Mouse (Mus musculus) megakaryocyte progenitor cell, adult 5-6 weeks (primary cell): ENCODE data around the gene Jup. TPM values are rescaled to one million over a fixed set of nuclear protein-coding genes. Genes with fewer than 3 reads are reported as not detected.

Experiments
- ATAC-seq: replicated peaks from 2 replicates; pipeline ENCODE4 v1.8.0; 2016; ENCODE audit warnings: mild to moderate bottlenecking, moderate TSS enrichment, inconsistent platforms; ENCODE audit not compliant: poor library complexity
- total RNA-seq, 2 experiments: library from RNA; stranded (forward) in 1 of 2; stranded (reverse) in 1 of 2; fragments of 157-497, 149-512 nt in 1 of 2; fragments of 200-1000 nt in 1 of 2; gene quantifications; 2 replicates each; pipeline versions ENCODE4 v1.2.3 to v1.2.4; 2015 to 2017

Jup gene
- total RNA-seq, 2 experiments from 2014 or later: 1.4 to 4.0 TPM

DNA sequence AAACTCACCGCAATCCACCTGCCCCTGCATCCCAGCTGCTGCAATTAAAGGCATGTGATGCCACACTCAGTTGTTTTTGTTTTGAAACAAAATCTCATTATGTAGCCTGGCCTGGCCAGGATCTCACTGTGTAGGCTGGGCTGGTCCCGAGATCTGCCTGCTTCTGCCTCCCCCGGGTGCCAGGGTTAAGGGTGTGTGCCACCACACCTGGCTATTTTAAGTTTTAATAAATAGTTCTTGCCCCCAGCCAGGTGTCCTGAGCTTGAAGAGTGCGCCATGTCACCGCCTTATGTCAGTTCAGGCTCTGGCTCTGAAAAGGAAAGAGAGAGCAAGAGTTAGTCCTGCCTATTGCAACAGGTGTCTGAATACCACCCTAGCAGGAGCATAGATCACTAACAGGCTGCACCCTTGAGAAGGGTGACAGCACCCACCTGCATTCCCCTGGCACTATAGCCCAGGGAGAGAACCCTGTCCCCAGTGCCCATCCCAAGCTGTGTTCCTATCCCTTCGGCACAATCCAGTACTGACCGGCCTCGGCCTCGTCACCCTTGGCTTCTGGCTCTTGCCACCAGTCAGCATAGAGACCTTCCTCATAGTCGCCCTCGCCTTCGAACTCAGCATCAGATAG, 11.4 kb upstream of the Jup start:
- no peak for ATAC-seq

DNA sequence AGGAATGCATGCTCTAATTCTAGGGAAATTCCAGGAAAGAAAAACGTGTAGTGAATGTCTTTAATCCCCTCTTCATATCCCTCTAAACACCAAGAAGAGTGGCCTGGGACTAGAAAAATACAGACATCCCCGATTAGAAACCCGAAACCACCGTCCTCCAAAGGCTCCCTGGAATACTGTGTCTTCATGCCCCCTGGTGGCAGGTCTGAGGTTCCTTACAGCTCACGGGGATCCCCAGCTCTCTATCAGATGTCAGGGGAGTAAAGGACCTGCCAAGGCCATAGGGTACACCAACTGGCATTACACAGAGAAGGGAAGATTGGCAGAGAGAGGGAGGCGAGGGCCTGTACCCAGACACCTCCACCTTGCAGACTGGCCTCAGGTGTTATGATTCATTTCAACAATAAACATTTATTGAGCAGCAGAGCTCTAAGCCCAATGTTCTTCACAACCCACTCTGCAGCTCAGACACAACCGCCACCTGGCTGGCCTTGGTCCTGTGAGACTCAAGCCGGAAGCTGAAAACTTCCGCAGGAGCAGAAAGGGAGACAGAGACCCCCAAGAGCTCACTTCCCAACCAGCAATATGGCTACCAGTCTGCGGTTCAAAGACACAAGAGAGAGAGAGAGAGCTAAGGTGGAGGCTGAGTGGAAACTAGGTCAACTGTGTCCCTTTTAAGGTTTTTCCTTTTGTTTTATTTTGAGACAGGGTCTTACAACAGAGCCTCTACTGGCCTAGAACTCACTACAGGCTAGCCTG, 10.7 kb upstream of the Jup start:
- ATAC-seq: peak; percentile 92

DNA sequence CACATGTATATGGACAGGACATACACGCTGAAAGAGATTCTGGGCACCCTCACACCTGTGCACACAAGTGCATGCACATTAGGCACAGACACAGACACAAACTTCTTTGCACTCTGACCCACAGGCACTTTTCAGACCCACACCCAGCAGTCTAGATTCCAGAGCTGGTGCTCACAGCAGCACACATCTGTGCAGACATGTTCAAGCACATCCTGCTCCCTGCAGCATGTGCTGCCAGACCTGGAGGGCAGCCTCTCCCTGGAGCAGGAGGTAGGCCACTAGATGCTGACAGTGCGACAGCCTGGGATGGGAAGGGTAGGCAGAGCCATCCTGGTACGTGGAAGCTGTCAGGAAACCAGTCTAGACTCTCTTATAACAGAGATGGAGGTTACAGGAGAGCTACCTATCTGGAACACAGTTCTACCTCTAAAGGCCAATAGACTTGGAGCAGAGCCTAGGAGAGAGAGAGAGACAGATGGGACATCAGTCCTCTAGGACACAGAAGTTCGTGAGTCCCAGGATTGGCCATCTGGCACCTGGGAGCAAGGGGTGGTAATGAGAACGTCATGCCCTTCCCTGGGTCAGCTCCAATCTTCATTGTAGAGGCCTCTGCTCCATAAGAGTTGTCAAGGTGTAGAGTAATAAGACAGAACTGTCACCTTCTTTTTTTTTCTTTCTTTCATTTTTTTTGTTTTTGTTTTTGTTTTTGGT, 9.6 kb upstream of the Jup start:
- ATAC-seq: no peak

DNA sequence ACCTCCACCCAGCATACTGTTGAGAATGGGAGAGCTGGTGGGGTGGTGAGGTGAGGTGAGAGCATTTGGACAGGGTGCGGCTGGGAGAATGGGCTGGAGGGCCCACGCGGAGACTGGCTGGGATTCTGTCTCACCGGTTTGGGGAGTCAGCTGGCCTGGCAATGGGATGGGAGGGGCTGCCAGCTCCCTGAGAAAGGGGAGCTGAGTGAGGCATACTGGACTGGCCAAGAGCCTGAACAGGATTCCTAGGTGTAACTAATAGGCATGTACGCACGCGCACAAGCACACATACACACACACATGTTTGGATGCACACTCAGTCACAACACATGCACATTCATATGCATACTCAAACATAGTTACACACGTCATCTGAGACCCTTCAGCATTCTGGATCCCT, 8.7 kb upstream of the Jup start:
- ATAC-seq: no peak

DNA sequence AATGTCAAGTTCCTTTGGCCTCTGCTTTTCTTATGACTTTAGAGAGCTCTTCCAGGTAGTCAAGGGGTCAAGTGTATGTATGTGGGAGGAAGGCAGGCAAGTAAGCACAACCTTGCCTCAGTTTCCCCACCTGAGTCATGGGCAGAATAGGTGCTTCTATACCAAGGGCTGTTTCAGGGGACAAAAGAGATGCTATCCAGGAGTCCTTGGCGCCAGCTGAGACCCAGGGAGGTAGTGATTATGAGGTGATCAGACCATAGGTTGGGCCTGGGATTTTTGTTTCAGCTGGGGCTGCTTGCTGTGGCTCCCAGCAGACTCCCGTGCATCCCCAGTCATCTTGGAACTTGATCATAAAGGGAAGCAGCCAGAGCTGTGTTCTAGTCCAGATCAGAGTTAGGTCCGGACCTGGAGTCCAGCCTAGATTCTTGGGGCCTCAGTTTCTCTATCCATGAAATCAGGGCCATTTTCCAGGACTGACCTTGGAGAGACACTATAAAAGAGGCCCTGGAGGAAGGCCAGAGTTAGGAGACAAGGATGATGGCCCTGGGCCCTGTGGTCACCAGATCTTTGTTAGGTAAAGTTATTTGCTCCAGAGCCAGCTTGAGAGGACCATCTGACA, 7.0 kb upstream of the Jup start:
- no peak for ATAC-seq

DNA sequence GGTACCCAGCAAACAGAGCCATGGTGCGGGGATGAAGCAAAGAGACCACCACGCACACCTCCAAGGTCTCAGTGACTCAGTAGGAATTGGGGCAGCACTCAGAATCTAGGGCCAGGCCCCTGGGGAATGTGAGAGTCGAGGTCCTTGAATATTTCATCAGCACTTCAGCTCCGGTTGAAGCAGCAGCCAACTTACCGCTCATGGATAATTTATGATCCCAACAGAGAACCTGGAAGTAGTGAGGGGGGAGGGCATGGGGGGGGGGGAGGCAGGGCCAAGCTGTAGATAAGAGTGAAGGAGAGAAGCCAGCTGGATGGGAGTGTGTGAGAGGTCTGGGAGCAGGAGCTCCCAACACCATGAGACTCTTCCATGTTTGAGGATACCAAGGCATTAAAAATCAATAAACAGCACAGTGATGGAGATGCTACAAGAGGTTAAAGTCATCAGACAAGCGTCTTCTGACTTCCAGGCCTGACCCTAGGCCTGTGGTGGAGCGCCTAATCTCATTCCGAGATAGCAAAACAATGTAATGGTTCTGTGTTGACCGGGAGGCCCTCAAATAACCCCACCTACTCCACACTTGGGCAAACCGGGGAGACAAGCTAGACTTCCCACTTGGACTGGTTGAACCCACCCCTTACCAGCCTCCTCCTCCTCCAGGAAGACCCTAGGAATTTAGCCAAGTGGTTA, 6.0 kb upstream of the Jup start:
- no peak for ATAC-seq

DNA sequence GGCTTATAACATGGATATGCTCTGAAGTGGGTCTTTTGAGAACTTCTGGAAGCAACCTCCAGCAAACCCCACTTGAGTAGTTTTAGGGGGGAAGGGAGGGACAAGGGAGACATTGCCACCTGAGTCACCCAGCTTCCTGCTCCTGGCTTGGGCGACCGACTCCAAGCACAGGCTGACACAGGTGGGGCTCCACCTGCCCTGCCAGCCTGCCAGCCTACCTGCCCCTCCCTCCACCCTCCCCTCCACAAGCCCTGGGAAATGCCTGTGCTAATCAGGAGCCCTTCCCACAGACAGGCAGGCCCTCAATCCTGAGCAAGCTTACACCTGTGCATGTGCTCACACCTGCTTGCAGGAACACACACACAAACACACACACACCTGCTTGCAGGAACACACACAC, 5.1 kb upstream of the Jup start:
- no peak for ATAC-seq

DNA sequence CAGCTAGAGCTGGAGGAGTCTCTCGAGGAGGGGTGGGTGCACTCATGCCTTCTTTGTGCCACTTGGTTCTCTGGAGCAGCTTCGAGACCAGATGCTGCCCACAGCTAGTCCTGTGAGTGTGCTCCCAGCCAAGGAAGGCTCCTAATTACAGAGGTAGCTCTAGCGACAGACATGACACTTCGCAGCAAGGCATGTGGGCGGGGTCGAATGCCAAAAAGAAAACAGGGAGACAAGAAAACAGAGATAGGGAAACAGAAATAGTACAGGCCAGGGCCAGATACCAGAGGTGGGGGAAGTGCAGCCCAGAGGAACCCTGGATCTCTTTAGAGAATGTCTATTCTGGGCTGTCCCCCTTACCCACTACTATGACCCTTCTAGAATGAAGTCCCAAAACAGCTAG, 4.7 kb upstream of the Jup start:
- ATAC-seq: 0 out of 2 replicates have a peak, but pooled peaks have one; percentile 6

DNA sequence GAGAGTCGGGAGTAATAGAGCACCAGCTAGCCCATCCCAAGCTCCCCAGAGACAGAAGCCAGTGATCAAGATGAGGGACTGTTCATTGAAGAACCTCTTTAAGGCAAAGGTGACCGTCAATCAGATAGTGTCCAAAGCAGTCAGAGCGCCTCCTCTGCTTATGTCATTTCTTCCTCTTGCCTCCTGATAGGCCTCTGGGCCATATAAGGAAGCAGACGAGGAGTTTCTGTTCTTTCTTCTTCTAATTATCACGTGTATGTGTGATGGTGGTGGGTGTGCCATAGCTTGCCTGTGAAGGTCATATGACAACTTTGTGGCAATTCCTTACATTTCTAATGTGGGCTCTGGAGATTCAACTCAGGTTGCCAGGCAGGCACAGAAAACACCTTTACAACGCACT, 3.3 kb upstream of the Jup start:
- ATAC-seq: peak; percentile 9; the same call in 1 of the 2 replicates

DNA sequence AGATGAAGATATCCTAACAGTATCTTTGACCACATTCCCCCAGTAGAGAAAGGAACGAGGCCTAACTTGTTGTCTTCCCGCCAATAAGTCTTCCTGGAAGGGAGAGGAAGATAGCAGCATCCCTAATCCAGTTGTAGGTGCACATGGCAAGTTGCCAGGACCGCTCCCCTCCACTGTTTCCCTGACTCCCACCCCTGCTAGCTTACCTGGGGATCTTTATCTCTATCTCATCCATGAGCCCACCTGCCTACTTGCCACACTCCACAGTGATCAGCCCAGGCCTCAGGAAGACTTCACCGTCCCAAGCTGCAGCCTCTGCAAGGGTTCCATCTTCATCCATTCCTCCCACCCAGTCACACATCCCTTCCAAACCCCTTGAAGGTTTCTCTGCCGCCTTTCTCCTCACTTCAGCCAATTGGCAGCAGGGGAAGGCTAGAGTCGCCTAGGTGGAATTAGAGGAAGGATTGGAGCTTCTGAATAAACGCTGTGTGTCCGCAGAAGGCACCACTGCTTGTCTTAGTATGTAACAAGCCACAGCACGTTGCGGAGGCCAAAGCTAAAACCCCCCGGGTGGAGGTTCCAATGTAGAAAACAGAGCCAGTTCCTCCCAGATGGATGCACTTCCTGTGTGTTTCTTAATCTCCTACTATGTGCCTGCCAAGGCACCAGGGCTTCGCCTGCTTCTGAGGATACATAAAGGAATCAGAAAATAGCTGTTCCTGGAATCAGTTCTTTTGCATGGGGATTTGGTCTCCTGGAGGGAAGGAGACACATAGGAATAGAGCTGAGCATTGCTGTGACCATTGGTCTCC, 2.4 kb upstream of the Jup start:
- no peak for ATAC-seq

DNA sequence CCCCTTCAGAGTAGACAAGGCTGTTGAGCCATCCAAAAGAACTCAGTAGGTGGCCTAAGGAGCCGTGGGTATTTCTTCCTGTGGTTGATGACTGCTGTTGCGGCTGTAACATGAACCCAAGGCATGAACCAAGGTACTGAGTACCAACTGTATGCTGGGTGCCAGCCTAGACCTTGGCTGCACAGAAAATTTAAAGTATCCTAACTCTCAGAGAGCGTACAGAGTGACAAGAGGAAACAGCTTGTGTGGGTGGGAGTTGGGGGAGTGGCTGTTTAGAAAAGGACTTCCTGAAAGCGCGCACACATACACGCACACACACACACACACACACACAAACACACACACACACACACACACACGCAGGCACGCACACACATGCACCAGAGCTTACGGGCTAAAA, 1.8 kb upstream of the Jup start:
- ATAC-seq: no peak

DNA sequence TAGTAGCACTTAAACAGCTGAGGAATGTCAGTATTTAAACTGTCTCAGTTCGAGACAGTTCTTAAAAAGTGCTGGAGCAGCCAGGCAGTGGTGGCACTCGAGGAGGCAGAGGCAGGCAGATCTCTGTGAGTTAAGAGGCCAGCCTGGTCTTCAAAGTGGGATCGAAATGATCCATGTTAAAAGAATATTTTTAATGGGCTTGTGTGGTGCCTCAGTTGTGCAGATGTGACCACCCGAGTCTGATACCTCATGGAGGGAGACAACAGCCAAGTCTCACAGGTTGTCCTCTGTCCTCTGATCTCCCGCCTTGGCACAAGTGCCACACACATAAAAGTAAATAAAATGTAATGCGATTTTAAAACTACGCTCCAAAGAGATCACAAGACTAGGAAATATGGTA, 954 bp upstream of the Jup start:
- ATAC-seq: no peak

DNA sequence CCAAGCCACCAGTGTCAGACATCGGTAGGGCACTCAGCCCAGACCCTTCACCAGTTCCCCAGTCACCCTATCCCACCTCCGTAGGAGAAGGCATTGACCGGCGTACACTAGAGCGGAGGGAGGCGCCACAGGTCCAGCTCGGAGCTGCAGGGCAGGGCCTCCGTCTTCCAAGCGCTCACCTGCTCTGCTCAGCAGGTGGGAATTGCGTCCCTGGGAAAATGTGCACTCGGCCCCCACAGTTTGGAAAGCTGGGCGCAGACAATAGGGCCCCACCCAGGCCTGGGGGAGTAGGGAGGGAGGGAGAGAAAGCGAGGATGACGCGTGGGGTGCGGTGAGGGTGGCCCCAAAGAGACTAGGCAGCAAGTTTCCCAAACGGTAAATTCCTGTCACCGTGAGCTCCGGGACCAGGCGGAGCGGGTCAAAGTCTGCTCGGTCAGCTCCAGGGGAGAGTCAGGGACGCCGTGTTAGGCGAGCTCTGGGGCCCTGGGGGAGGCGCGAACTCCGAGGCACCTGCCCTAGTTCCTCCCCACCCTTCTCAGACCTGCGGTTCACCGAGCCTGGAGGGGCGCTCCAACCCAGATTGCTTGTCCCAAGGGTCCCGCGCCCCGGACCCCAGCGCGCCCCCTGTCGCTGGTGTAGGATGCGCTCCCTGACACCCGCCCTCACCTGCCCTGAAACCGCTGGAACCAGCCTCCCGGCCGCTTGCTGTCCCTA, 520 bp downstream of the Jup start:
- 0 out of 2 replicates have a peak, but pooled peaks have one; percentile 1 for ATAC-seq

DNA sequence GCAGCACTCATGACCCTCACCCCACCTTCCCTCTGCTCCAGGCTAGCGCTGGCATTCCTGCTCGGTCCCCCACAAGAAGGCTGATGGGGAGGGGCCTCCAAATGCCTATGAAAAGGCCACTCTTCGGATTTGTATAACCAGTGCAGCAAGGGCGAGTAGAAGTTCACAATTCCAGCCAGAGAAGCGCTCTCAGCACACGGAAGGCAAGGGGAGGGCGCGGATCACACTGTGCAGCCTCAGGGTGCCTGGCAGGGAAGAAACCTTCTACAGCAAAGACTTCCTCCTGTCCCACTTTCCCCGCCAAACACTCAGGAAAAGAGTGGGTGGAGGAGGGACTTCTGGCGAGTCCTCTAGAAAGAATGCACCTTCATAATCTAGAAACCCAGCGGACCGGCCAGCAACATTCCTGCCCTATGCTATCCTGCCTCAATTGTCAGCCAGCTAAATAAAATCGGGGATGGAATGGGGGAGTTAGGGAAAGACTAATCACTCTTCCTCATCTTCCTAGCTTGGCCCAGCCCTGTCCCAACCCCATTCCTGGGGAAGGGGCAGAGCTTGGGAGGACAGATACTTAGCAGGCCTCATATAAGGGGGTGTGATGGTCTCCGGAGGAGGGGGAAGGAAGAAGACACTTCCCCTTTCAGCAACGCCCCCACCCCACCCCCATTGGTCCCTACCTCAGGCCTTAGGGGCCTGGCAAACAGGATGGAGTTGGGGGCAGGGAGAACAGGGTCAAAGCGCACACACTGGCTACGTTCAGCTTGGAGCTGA, 1.5 kb downstream of the Jup start:
- no peak for ATAC-seq

DNA sequence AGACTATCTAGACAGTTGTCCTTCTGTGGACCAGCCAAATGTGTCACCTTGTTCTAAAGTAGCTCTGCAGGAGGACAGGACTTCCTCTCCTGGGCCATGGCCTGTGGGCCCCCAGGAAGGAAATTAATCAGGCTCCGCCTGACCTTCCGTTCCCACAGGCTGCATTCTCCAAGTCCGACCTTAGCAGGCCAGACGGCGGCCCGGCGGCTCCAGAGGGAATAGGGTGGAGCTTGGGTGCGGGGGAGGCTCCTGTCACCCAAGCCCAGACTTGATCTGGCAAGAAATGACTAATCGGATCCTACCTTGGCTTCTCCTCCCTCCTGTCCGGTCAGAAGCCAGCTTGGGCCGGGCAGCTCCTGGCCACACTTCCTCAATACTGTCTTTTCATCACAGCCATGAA, 2.4 kb downstream of the Jup start:
- ATAC-seq: no peak

DNA sequence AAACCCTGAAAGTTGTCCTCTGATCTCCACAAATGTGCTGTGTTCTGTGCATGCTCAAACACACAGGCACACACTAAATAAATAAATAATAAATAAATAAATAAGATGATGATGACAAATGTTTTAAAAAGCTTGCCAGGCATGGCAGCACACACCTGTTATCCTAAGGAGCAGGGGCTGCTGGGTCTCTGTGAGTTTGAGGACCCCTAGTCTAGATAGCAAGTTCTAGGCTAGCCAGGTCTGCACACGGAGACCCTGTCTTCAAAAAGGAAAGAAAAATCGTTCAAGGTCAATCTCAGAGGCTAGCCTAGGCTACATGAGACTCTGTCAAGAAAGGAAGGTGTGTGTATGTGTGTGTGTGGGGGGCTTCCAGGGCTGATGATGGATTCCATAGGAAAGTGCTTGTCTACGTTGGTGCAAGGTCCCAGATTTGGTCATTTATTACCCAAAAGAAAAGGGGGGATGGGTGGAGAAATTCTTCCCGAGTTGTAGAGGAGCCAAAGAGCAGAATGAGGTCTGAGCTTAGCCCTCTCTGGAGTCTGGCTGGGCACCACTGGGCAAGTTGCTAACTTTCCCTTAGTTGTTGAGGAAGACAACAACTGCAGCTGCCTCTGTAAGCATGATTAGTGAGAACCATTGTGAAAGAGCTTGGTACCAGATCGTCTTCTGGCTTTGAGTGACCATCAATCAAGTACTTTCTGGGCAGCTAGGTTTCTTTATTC, 3.0 kb downstream of the Jup start:
- ATAC-seq: no peak

DNA sequence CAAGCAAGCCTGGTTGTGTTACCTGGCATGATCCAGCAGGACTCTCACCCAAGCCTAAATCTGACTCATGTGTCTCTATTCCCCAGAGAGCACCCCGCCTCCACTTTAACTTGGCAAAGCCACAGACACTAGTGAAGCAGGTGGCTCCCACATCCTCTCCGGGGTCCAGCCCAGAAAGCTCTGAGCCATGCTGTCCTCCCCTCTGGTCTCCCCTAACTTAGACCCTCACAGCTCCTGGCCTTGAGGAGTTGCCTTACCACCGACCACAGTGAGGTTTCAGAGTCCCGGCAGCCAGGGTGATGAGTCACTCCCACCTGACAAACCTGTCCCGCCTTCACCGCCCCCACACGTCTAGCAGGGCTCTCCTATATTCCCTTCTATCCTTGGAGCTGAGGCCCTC, 3.8 kb downstream of the Jup start:
- ATAC-seq: no peak

DNA sequence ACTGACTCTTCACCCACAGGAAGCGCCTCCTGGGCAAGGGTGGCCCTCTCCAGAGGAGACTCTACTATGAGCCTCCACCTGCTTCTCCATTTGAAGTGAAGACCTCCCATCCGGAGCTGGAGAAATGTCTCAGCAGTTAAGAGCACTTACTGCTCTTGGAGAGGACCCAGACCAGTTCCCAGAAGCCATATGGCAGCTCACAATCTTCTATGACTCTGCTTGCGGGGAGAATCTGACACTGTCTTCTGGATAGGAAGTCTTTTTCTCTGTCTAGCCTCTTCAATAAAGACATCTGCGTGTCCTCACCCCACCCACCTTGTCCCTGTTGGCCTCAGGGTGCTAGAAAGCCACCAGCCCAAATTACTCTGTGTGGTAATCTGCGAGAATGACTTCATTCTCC, 4.6 kb downstream of the Jup start:
- no peak for ATAC-seq
